Mouse (Mus musculus) intestine, postnatal 0 days (tissue): ENCODE measurements around the gene Rasgef1a. TPM values are rescaled to one million over a fixed set of nuclear protein-coding genes. Genes with fewer than 3 reads are reported as not detected.

Source experiments
- ATAC-seq: fragments of 200-750 bp; cut with Nextera tagmentation; 2 replicates; pipeline ENCODE4 v1.8.0; 2017; ENCODE audit warnings: mild to moderate bottlenecking, moderate TSS enrichment, moderate library complexity
- H3K27ac ChIP-seq: fragments of 300-500 bp; sonication (generic); 2 replicates; pipeline ENCODE4 v1.5.1; 2014; ENCODE audit warnings: mild to moderate bottlenecking, low read depth, low read length, moderate library complexity
- H3K27me3 ChIP-seq: fragments of 300-500 bp; sonication (generic); replicated peaks from 2 replicates; pipeline ENCODE4 v1.6.1; 2014; ENCODE audit warnings: low read length, mixed read lengths; ENCODE audit not compliant: control insufficient read depth, insufficient read depth
- H3K36me3 ChIP-seq: fragments of 300-500 bp; sonication (generic); 2 replicates; pipeline ENCODE4 v1.6.1; 2014; ENCODE audit warnings: mild to moderate bottlenecking, moderate library complexity; ENCODE audit not compliant: control insufficient read depth, insufficient read depth
- H3K4me1 ChIP-seq: fragments of 300-500 bp; sonication (generic); replicated peaks from 2 replicates; pipeline ENCODE4 v1.6.1; 2014; ENCODE audit warnings: antibody characterized with exemption, low read length, mixed read lengths; ENCODE audit not compliant: control insufficient read depth, insufficient read depth
- H3K4me2 ChIP-seq: fragments of 300-500 bp; sonication (generic); replicated peaks from 2 replicates; pipeline ENCODE4 v1.6.1; 2014; ENCODE audit warnings: low read depth, mild to moderate bottlenecking, moderate library complexity
- H3K4me3 ChIP-seq: fragments of 300-500 bp; sonication (generic); 2 replicates; pipeline ENCODE4 v1.5.1; 2014; ENCODE audit warnings: low read depth, low read length
- H3K9ac ChIP-seq: fragments of 300-500 bp; sonication (generic); 2 replicates; pipeline ENCODE4 v1.6.1; 2014; ENCODE audit warnings: mild to moderate bottlenecking, low read depth, low read length
- H3K9me3 ChIP-seq: fragments of 300-500 bp; sonication (generic); 2 replicates; pipeline ENCODE4 v1.6.1; 2016; ENCODE audit warnings: mixed run types; ENCODE audit not compliant: control insufficient read depth
- CTCF ChIP-seq: sonication (generic); IDR thresholded peaks from 2 replicates; pipeline ENCODE4 v1.5.1; 2016; ENCODE audit warnings: low read depth, mild to moderate bottlenecking, control low read depth, antibody characterized with exemption, moderate library complexity
- WGBS: fragments of 180-500 bp; shearing (Covaris S2); extraction: QIAGEN DNeasy Blood & Tissue Kit; methylation state at CpG from one replicate; pipeline ENCODE4 v1.1.7; 2014; 5-methylcytosine and 5-hydroxymethylcytosine counted together
- microRNA-seq: library from miRNA; unstranded; fragments of <30 nt; microRNA quantifications from one replicate; pipeline ENCODE4, GENCODE M21; 2016
- polyA plus RNA-seq: library from polyadenylated mRNA; unstranded; fragments of >200 nt; fragmentation: Nextera tagmentation; extraction: Ambion mirVana; gene quantifications from 2 replicates; pipeline ENCODE4 v1.2.1, GENCODE M21; 2015

Gene Rasgef1a
- polyA plus RNA-seq, 1 experiment from 2014 or later = 0.25 TPM

GRCm38 (mm10) chr6:118138731-118139709 lies 127.8 kb downstream of the Rasgef1a start, which contains the start of gene Csgalnact2:
Csgalnact2 (minus strand) TSS chr6:118139140.
- Histone ChIP-seq H3K4me2 (peak within 1 kb of the TSS; percentile 78), H3K9ac (peak within 1 kb of the TSS; percentile 58), H3K27ac (peak within 1 kb of the TSS; percentile 52; the same call in 1 of the 2 replicates), H3K36me3 (no peaks in the 10 kb centered on the region), H3K4me1 (no peaks in the 10 kb centered on the region), H3K9me3 (no peaks in the 10 kb centered on the region), H3K27me3 (0 out of 2 replicates have a peak, but pooled peaks cover 3% of the 10 kb centered on the region), H3K4me3 (peak within 1 kb of the TSS; percentile 85)
- peak; percentile 100 for ATAC-seq
- 6% methylated on average over 60 of the region's 66 CpGs for WGBS
- peak; percentile 40 for TF ChIP-seq CTCF

GRCm38 (mm10) chr6:118140961-118141360 lies 129.7 kb downstream of the Rasgef1a start:
- TF ChIP-seq CTCF = no peak
- H3K9me3 ChIP-seq = 0 out of 2 replicates have a peak, but pooled peaks cover 7% of the 10 kb centered on the region
- 0 out of 2 replicates have a peak, but pooled peaks cover 3% of the 10 kb centered on the region for H3K27me3 ChIP-seq
- H3K4me1 ChIP-seq = no peaks in the 10 kb centered on the region
- H3K4me2 ChIP-seq = no peak overlapping the region
- no peak for ATAC-seq
- no peak overlapping the region for H3K9ac ChIP-seq
- H3K36me3 ChIP-seq = no peaks in the 10 kb centered on the region
- H3K27ac ChIP-seq = no peak overlapping the region
- WGBS = 73% methylated on average over 6 of the region's 6 CpGs
- H3K4me3 ChIP-seq = no peak overlapping the region

Small RNAs within 50 kb of the gene (microRNA-seq; reads per million reads assigned to microRNA genes)
- not detected for gene Mir7044

Other genes with a start within 250 kb of the Rasgef1a start
- gene Zfp637, start 170.3 kb upstream of the Rasgef1a start, polyA plus RNA-seq = 46.1 and 51.3 TPM in 2 replicates
- gene Zfp239, start 149.3 kb upstream of the Rasgef1a start, polyA plus RNA-seq = 2.9 and 3.1 TPM in 2 replicates
- 340 and 353 TPM in 2 replicates for gene Hnrnpf, start 111.1 kb upstream of the Rasgef1a start, polyA plus RNA-seq
- gene Fxyd4, start 73.7 kb upstream of the Rasgef1a start, polyA plus RNA-seq = 0.27 and 0.55 TPM in 2 replicates
- 7.0 and 8.0 TPM in 2 replicates for gene Csgalnact2, start 127.7 kb downstream of the Rasgef1a start, polyA plus RNA-seq
- gene Ret, start 186.3 kb downstream of the Rasgef1a start, polyA plus RNA-seq = 12.0 and 13.5 TPM in 2 replicates